Mouse (Mus musculus) stomach, postnatal 0 days (tissue): ENCODE data around the gene 4931428F04Rik.

Experiments
- CTCF ChIP-seq: IDR thresholded peaks from 2 replicates; pipeline ENCODE4 v1.5.1; 2016; ENCODE audit warnings: antibody characterized with exemption, low read depth, mild to moderate bottlenecking, moderate library complexity
- EP300 ChIP-seq: optimal IDR thresholded peaks from 2 replicates; pipeline ENCODE3; 2016; ENCODE audit warnings: antibody characterized with exemption

- TF ChIP-seq CTCF (0 out of 2 replicates have a peak, but pooled peaks have one; percentile 19), EP300 (no peak)
Observed at GRCm38 (mm10) chr8:105311718-105312117, 22.1 kb upstream of the 4931428F04Rik start.
